Mouse (Mus musculus) lung, embryonic 16.5 days (tissue): Measurements from ENCODE around the gene Zan. TPM values are rescaled to one million over a fixed set of nuclear protein-coding genes. Genes with fewer than 3 reads are reported as not detected.

Source experiments
- ATAC-seq: fragments of 200-750 bp; cut with Nextera tagmentation; 2 replicates; pipeline ENCODE4 v1.8.0; 2017; ENCODE audit warnings: low read depth, mild to moderate bottlenecking, moderate library complexity
- H3K27ac ChIP-seq: fragments of 300-500 bp; sonication (generic); 2 replicates; pipeline ENCODE4 v1.5.1; 2014; ENCODE audit warnings: mild to moderate bottlenecking, control low read depth, low read length
- H3K27me3 ChIP-seq: fragments of 300-500 bp; sonication (generic); 2 replicates; pipeline ENCODE4 v1.6.1; 2014; ENCODE audit warnings: low read depth, low read length, mixed read lengths; ENCODE audit not compliant: control insufficient read depth, insufficient read depth
- H3K36me3 ChIP-seq: fragments of 300-500 bp; sonication (generic); 2 replicates; pipeline ENCODE4 v1.6.1; 2014; ENCODE audit warnings: low read length; ENCODE audit not compliant: control insufficient read depth, insufficient read depth
- H3K4me1 ChIP-seq: fragments of 300-500 bp; sonication (generic); replicated peaks from 2 replicates; pipeline ENCODE4 v1.6.1; 2014; ENCODE audit warnings: low read length, mixed read lengths; ENCODE audit not compliant: control insufficient read depth, insufficient read depth
- H3K4me2 ChIP-seq: fragments of 300-500 bp; sonication (generic); 2 replicates; pipeline ENCODE4 v1.6.1; 2014; ENCODE audit warnings: low read depth, low read length, control low read depth
- H3K4me3 ChIP-seq: fragments of 300-500 bp; sonication (generic); 2 replicates; pipeline ENCODE4 v1.5.1; 2014; ENCODE audit warnings: mild to moderate bottlenecking, low read length, control low read depth
- H3K9ac ChIP-seq: fragments of 300-500 bp; sonication (generic); 2 replicates; pipeline ENCODE4 v1.6.1; 2014; ENCODE audit warnings: low read length, control low read depth
- H3K9me3 ChIP-seq: fragments of 300-500 bp; sonication (generic); 2 replicates; pipeline ENCODE4 v1.6.1; 2016; ENCODE audit warnings: low read length; ENCODE audit not compliant: control insufficient read depth
- WGBS: fragments of 180-500 bp; shearing (Covaris S2); extraction: QIAGEN DNeasy Blood & Tissue Kit; methylation state at CpG from one replicate; pipeline ENCODE4 v1.1.7; 2014; 5-methylcytosine and 5-hydroxymethylcytosine counted together
- polyA plus RNA-seq: library from polyadenylated mRNA; unstranded; fragments of >200 nt; fragmentation: Nextera tagmentation; extraction: Ambion mirVana; gene quantifications from 2 replicates; pipeline ENCODE4 v1.2.1, GENCODE M21; 2015

The Zan gene
- polyA plus RNA-seq, 1 experiment from 2014 or later: 0.53 TPM

DNA sequence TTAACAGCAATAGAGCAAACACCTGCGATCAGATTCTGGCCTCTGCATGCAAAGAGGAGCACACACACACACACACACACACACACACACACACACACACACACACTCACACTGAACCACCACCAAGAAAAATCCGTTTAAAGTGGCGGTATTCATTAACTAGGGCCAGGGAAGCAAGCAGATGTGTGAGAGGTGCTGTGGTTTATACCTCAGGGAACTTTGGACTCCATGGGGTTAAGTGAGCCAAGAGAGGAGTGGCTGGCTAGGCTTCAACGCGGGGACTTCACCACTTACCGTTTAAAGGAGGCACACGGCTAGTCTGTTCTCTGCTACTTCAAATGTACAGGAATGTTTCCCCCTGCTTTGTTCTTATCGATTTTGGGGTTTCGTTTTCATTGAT lies 131.0 kb downstream of the Zan start:
- Histone ChIP-seq H3K36me3 (no peaks in the 10 kb centered on the region), H3K4me1 (peaks cover 37% of the 10 kb centered on the region), H3K27me3 (no peaks in the 10 kb centered on the region), H3K27ac (peak overlapping the region; percentile 87), H3K9me3 (no peaks in the 10 kb centered on the region), H3K4me3 (peak overlapping the region; percentile 19; the same call in 1 of the 2 replicates), H3K9ac (0 out of 2 replicates have a peak overlapping the region, but pooled peaks have one; percentile 5), H3K4me2 (peak overlapping the region; percentile 36)
- whole genome bisulfite sequencing: 7% methylated on average over 9 of the region's 9 CpGs
- ATAC-seq: peak; percentile 9; the same call in 1 of the 2 replicates

DNA sequence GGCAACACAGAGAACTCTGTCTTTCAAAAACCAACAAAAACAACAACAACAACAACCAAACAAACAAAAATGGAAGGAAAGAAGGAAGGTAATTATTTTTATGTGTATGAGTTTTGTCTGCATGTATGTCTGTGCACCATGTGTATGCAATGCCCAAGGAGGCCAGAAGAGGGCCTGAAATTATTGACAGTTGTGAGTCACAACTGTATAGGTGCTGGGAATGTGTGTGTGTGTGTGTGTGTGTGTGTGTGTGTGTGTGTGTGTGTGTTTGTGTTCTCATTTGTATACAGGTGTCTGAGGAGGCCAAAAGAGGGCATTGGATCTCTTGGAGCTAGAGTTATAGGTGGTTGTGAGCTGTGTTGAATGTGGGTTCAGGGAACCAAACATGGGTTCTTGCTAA lies 133.0 kb downstream of the Zan start:
- Histone ChIP-seq H3K9me3 (no peaks in the 10 kb centered on the region), H3K4me3 (no peak overlapping the region), H3K4me2 (no peak overlapping the region), H3K4me1 (peaks cover 46% of the 10 kb centered on the region), H3K27ac (no peak overlapping the region), H3K9ac (no peak overlapping the region), H3K36me3 (no peaks in the 10 kb centered on the region), H3K27me3 (no peaks in the 10 kb centered on the region)
- ATAC-seq: no peak

DNA sequence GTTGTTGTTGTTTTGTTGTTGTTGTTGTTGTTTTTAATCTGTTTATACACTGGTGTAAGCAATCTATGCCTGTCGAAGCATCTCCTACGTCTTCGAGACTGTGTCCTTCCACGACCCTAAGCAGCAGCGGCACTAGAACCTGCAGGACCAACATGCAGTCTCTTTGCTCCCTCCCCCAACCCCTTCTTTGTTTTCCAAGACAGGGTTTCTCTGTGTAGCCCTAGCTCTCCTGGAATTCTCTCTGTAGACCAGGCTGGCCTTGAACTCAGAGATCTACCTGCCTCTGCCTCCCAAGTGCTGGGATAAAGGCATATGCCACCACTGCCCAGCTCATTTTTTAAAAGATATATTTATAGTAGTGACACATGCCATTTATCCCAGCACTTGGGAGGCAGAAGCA lies 133.5 kb downstream of the Zan start:
- Histone ChIP-seq H3K36me3 (no peaks in the 10 kb centered on the region), H3K9me3 (no peaks in the 10 kb centered on the region), H3K4me2 (no peak overlapping the region), H3K27ac (peak overlapping the region; percentile 80), H3K4me3 (no peak overlapping the region), H3K27me3 (no peaks in the 10 kb centered on the region), H3K9ac (no peak overlapping the region), H3K4me1 (peaks cover 42% of the 10 kb centered on the region)
- 89% methylated on average over 5 of the region's 5 CpGs for WGBS
- ATAC-seq: no peak

DNA sequence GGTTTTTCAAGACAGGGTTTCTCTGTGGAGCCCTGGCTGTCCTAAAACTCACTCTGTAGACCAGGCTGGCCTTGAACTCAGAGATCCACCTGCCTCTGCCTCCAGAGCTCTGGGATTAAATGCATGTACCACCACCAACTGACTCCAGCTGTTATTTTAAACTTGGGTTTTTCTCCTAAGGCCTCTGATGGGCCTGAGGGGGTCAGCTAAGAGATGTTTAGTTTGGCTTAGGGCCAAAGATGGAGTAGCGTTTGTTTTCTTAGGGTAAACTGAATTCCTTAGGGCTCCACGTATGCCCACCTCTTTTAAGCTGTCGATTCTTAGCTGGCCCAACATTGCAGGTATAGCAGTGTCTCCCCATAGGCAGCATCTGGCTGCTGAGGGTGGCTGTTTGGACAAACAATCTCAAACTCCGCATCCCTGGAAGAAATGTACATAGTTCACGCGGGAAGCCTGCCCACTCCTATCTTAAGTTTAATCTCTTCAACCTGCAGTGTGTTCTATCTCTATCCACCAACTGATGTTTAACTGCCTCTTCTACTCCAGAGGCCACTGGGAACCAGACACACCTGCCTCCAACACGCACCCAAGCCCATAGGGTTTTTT lies 134.4 kb downstream of the Zan start:
- Histone ChIP-seq H3K4me2 (no peak overlapping the region), H3K36me3 (no peaks in the 10 kb centered on the region), H3K4me3 (no peak overlapping the region), H3K4me1 (peaks cover 40% of the 10 kb centered on the region), H3K9ac (no peak overlapping the region), H3K27me3 (no peaks in the 10 kb centered on the region), H3K27ac (peak overlapping the region; percentile 80), H3K9me3 (no peaks in the 10 kb centered on the region)
- no peak for ATAC-seq
- WGBS: 29% methylated on average over 7 of the region's 7 CpGs

DNA sequence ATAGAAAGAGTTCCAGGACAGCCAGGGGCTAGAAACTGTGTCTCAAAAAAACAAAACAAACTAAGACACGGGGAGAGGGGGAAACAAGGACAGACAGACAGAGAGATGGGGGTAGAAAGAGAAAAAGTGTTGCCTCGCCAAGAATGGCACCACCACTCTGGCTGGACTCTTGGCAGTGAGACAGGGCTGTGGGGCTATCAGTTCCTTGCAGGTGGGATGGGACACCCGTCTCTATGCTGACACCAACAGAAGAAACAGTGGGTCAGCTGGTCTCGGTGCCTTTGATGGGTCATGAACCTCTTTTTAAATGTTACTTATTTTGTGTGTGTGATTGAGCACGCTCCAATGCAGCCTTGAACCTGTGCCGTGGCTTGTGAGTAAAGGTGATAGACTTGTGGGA lies 136.6 kb downstream of the Zan start:
- no peak overlapping the region for H3K9ac ChIP-seq
- peaks cover 24% of the 10 kb centered on the region for H3K4me1 ChIP-seq
- no peak overlapping the region for H3K4me2 ChIP-seq
- ATAC-seq: no peak
- H3K27me3 ChIP-seq: no peaks in the 10 kb centered on the region
- H3K9me3 ChIP-seq: no peaks in the 10 kb centered on the region
- no peaks in the 10 kb centered on the region for H3K36me3 ChIP-seq
- no peak overlapping the region for H3K4me3 ChIP-seq
- H3K27ac ChIP-seq: peak overlapping the region; percentile 93
- 68% methylated on average over 6 of the region's 6 CpGs for WGBS

DNA sequence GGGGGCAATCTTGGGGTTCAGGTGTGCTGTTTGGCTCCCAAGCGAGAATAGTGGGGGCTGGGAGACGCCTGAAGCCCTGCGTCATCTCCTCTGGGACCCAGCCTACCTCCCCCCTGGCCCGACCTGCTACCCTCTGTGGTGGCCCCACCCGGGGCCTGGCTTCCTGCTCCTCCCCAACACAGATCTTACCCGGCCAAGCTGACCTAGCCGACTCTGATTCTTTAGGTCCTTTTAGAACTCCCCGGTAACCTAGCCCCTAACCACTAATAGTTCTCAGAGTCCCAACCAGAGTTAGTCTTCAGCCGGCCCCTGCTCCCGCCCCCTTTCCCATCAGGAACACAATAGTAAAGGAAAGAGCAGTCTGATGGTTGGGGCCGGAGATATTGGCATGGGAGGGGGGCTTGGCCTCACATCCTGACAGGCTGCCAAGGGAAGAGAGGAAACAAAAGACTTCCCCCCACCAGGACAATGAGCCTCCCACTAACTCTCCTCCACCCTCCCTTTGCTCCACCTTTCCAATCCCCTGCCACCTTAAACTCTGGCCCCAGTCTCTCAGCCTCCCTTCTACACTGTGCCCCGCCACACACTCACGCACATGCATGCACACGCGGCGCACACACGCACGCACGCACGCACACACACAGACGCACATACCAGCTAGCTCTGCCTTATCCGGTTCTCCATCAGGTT lies 137.4 kb downstream of the Zan start:
- peak; percentile 57 for ATAC-seq
- H3K4me1 ChIP-seq: peaks cover 21% of the 10 kb centered on the region
- H3K9me3 ChIP-seq: no peaks in the 10 kb centered on the region
- 14% methylated on average over 22 of the region's 22 CpGs for WGBS
- H3K4me2 ChIP-seq: peak overlapping the region; percentile 63
- peak overlapping the region; percentile 66 for H3K9ac ChIP-seq
- no peaks in the 10 kb centered on the region for H3K27me3 ChIP-seq
- peak overlapping the region; percentile 45 for H3K4me3 ChIP-seq
- H3K27ac ChIP-seq: peak overlapping the region; percentile 93
- no peaks in the 10 kb centered on the region for H3K36me3 ChIP-seq

DNA sequence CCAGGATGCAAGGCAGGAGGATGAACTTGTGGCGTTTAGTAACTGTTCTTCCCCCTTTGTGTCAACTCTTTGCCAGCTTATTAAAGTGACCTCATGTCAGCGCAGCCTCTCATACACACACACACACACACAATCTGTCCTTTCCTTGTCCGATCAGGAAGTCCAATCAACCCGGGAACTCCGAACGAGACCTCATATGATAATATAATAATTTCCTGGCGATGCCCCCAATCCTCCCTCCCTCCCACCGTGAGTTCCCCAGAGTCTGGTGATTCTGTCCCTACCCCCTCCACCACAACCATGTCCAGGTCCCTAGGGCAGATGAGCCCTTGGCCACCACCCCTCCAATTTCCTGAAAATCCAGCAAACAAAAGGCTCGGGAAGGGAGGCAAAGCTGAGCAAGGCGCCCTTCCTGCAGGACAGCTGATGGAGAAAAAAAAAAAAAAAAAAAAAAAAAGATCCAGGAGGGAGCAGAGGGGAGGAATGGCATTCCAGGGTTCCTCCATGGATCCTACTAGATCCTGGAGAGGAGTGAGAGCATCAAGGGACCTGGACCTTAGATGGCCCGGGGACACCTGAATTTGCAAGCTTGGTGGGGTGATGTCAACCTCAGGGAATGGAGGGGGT lies 138.1 kb downstream of the Zan start:
- Histone ChIP-seq H3K4me2 (peak overlapping the region; percentile 63), H3K36me3 (no peaks in the 10 kb centered on the region), H3K9me3 (no peaks in the 10 kb centered on the region), H3K27ac (peak overlapping the region; percentile 93), H3K27me3 (no peaks in the 10 kb centered on the region), H3K9ac (peak overlapping the region; percentile 66), H3K4me1 (peaks cover 25% of the 10 kb centered on the region), H3K4me3 (peak overlapping the region; percentile 45)
- peak; percentile 54 for ATAC-seq
- 1% methylated on average over 11 of the region's 11 CpGs for WGBS

DNA sequence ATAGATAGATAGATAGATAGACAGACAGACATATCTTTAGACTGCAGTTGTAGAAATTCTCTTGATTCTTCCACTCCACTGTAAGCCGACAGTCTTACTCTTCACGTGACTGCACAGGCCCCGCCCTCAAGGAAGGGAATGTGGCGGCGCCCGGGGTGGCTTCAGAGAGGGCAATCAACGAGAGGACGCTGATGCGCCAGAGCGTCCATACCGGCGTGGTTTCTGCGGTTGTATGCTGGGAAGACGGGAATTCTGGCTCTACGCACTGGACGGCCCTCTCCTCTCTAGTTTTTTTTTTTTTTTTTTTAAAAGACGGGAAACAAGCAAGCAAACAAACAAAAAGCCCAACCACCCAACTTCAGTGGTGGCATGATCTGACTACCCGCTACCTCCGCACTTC lies 138.6 kb downstream of the Zan start:
- peaks cover 25% of the 10 kb centered on the region for H3K4me1 ChIP-seq
- H3K9me3 ChIP-seq: no peaks in the 10 kb centered on the region
- peak overlapping the region; percentile 66 for H3K9ac ChIP-seq
- no peaks in the 10 kb centered on the region for H3K36me3 ChIP-seq
- H3K4me2 ChIP-seq: peak overlapping the region; percentile 63
- no peaks in the 10 kb centered on the region for H3K27me3 ChIP-seq
- WGBS: under 1% methylated on average over 19 of the region's 19 CpGs
- peak; percentile 86 for ATAC-seq
- H3K27ac ChIP-seq: peak overlapping the region; percentile 93
- H3K4me3 ChIP-seq: peak overlapping the region; percentile 45

DNA sequence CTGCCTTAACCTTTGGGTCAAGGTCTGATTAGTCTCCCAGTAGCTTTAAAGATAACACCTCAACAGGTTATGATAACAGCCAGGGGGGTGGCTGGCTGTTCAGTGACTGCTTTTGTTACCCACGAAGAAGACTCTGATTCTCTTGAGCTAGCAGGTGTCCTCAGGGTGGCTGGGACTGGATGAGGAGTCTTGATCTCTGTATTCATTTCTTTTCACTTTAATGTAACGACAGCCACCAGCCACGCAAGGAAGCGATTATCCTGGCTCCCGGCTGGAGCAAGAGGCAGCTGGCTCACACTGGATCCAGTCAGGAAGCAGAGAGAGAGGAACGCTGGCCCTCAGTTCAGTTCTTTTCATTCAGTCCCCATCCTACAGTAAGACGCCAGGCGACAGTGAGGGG lies 139.7 kb downstream of the Zan start:
- no peaks in the 10 kb centered on the region for H3K36me3 ChIP-seq
- H3K4me2 ChIP-seq: no peak overlapping the region
- no peak overlapping the region for H3K4me3 ChIP-seq
- H3K4me1 ChIP-seq: peaks cover 31% of the 10 kb centered on the region
- H3K9me3 ChIP-seq: no peaks in the 10 kb centered on the region
- H3K27ac ChIP-seq: peak overlapping the region; percentile 14; the same call in 1 of the 2 replicates
- 44% methylated on average over 8 of the region's 8 CpGs for WGBS
- no peak for ATAC-seq
- no peak overlapping the region for H3K9ac ChIP-seq
- no peaks in the 10 kb centered on the region for H3K27me3 ChIP-seq
